Mouse (Mus musculus): ENCODE measurements around the gene Fhad1.

- TF ChIP-seq POLR2A (IDR thresholded peaks at IDR 0.05; ENCODE audit: low read depth, low read length) (no peak), CTCF (conservative IDR thresholded peaks at IDR 0.05; ENCODE audit: insufficient read depth, insufficient read length, low read depth, low read length) (no peak)
These were observed 147.9 kb downstream of the Fhad1 start for GRCm38 (mm10) chr4:141866933-141867490.

All from kidney, adult 2 months (tissue).